Mouse (Mus musculus): ENCODE measurements at regions not wholly inside any gene's neighbourhood (a gene's known extent, or its start where the extent isn't known, plus 50 kb on each side); places are given as distances from the start of the nearest gene placed in this dataset.

DNA sequence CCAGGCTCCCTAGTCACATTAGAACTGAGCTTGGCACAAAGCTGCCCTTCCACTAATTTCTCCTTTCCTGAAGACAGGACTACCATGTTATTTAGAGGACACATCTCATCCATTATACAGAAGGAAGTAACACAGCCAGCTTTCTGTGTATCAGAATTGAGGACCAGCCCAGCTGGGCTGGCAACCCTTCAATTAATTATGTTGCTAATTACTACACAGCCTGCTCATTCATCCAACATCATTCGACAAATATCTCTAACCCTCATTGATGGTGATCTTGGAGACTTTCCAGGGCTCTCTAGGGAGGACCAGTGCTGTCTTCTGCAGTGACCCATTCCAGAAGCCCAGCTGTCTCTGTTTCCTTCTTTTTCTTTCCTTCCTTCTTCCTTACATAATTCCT, 263.7 kb upstream of the Elac2 start:
- no peak for TF ChIP-seq CTCF (IDR thresholded peaks at IDR 0.05; ENCODE audit: low read depth)
- TF ChIP-seq EP300 (IDR thresholded peaks at IDR 0.05; ENCODE audit: low read depth): no peak
